Mouse (Mus musculus): Measurements from ENCODE around the gene Tnfrsf1b. TPM values are rescaled to one million over a fixed set of nuclear protein-coding genes. Genes with fewer than 3 reads are reported as not detected.

Tnfrsf1b gene
- polyA plus RNA-seq (2015; fragmentation: Nextera tagmentation; extraction: Ambion mirVana) = 8.8 and 10.9 TPM in 2 replicates

DNA sequence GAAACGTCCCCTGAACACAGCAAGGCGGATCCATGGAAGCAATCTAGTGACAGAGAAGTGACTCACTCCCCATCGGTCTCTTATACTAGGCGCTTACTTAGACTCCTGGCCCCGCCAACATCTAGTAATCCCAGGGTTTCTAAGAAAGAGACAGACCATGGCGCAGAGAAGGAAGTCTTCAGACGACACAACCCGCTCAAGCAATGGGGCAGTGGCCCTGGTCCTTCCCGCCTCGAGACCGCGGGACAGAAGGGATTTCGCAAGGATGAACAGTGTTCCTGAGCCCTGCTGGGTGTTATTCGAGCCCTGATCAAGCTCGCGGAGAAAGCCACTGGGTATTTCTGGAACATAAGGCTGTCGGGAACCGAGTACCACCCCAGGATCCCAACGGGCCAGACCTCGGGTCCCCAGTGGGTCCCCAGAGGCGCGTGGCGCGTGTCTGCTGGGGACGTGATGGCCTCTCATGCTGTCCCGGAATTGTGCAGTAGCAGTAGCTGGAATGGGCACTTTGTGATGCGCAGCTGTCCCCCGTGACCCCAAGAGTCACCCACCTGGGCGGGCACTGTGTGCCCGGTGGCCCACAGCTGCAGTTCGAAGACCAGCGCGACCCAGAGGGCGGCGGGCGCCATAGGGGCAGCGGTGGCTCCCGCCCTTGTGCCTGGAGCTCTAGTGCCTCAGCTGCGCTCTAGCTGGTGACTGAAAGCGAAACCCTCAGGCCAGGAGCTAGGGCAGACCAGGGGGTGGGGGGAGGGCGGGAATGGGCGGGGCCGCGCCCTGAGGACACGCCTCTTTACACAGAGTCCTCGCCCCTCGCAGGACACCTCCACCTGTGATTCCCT, at the start of gene Tnfrsf1b:
Gene Tnfrsf1b, minus strand, starts transcription at position 698 of the 839 bp plus-strand sequence.

GRCm38 (mm10) chr4:145194559-145195162, 52.0 kb downstream of the Tnfrsf1b start, which contains the start of gene Vps13d:
TSS of gene Vps13d (minus strand) at chr4:145195005.

Other genes starting within 250 kb of the Tnfrsf1b start
- gene Vps13d, start 51.9 kb downstream of the Tnfrsf1b start, polyA plus RNA-seq (2015; fragmentation: Nextera tagmentation; extraction: Ambion mirVana) = 9.0 and 10.0 TPM in 2 replicates
- 0.13 and 0.18 TPM in 2 replicates for gene Tnfrsf8, start 68.3 kb upstream of the Tnfrsf1b start, polyA plus RNA-seq (2015; fragmentation: Nextera tagmentation; extraction: Ambion mirVana)

All from spleen, postnatal 0 days (tissue).